Mouse (Mus musculus): ENCODE results near the gene Plxna4. TPM values are rescaled to one million over a fixed set of nuclear protein-coding genes. Genes with fewer than 3 reads are reported as not detected.

The Plxna4 gene
- polyA plus RNA-seq, 1 experiment from 2014 or later = 0.91 TPM

DNA sequence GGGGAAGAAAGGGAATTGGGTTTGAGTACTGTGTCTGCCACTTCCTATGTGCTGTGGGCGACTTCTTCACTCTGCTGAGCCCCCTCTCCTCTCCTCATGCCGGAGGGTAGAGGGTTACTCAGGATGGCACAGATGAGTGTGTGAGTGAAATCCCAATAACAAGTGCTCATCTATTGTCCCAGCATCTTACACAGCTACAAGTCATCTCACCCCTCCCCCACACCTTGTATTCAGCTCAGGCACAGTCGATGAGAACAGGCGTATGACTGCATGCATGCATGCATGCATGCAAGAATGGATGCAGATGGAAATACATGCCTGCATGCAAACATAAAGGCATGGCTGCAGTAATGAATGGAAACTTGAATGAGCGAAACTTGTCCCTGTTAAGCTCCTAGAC lies 327.7 kb downstream of the Plxna4 start:
- Histone ChIP-seq H3K9ac (ENCODE audit: low read depth, low read length) (no peak overlapping the region), H3K4me1 (replicated peaks; ENCODE audit: control insufficient read depth, insufficient read depth, low read length) (no peaks in the 10 kb centered on the region), H3K4me2 (replicated peaks; ENCODE audit: low read depth) (no peak overlapping the region), H3K4me3 (ENCODE audit: low read depth, low read length) (no peak overlapping the region), H3K27ac (ENCODE audit: low read depth, low read length) (no peak overlapping the region), H3K27me3 (replicated peaks; ENCODE audit: control insufficient read depth, insufficient read depth, low read length) (no peaks in the 10 kb centered on the region), H3K9me3 (ENCODE audit: control insufficient read depth) (no peaks in the 10 kb centered on the region), H3K36me3 (ENCODE audit: control insufficient read depth, insufficient read depth) (no peaks in the 10 kb centered on the region)
- no peak for ATAC-seq
- WGBS = 81% methylated on average over 5 of the region's 5 CpGs
- no peak for TF ChIP-seq CTCF (IDR thresholded peaks at IDR 0.05; ENCODE audit: low read depth)

DNA sequence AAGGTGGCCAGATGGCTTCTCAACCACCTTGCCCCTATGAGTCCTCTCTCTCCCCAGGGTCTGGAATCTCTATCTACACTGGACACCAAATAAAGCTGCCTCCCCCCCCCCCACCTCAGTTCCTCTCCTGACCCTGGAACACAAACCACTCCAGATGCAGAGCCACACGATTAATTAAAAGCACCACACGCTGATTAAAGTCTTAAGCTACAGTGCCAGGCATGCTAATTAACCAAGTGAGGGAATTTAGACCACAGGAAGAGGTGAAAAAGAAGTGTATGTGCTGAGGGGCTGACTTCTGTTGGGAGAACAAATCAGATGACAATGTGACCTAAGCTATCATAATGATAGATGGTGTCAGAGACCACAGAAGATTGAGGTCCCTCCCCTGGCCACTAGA lies 332.8 kb downstream of the Plxna4 start:
- no peak for TF ChIP-seq CTCF (IDR thresholded peaks at IDR 0.05; ENCODE audit: low read depth)
- ATAC-seq = no peak
- Histone ChIP-seq H3K27me3 (replicated peaks; ENCODE audit: control insufficient read depth, insufficient read depth, low read length) (no peaks in the 10 kb centered on the region), H3K4me2 (replicated peaks; ENCODE audit: low read depth) (no peak overlapping the region), H3K4me1 (replicated peaks; ENCODE audit: control insufficient read depth, insufficient read depth, low read length) (no peaks in the 10 kb centered on the region), H3K9ac (ENCODE audit: low read depth, low read length) (no peak overlapping the region), H3K36me3 (ENCODE audit: control insufficient read depth, insufficient read depth) (no peaks in the 10 kb centered on the region), H3K4me3 (ENCODE audit: low read depth, low read length) (no peak overlapping the region), H3K9me3 (ENCODE audit: control insufficient read depth) (no peaks in the 10 kb centered on the region), H3K27ac (ENCODE audit: low read depth, low read length) (no peak overlapping the region)
- WGBS = 61% methylated on average over 2 of the region's 2 CpGs

DNA sequence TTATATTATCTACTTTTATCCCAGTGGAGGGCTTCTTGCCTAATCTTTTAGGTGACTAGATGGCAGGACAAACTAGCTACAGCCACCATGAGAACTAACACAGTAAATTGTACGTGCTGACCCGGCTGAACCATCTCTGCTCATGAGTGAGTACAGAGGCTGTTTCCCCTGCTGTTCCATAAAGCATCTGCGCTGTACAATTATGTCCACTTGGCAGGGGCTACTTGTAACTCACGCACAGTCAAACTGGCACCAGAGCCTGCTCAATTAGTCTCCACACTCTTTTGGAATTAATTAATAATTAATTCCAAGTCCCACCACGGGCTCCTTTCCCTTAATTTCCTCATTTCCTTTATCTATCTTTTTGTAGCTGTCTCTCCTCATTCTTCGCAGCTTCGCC lies 335.8 kb downstream of the Plxna4 start:
- no peak overlapping the region for H3K27ac ChIP-seq (ENCODE audit: low read depth, low read length)
- no peaks in the 10 kb centered on the region for H3K4me1 ChIP-seq (replicated peaks; ENCODE audit: control insufficient read depth, insufficient read depth, low read length)
- no peak overlapping the region for H3K4me3 ChIP-seq (ENCODE audit: low read depth, low read length)
- no peaks in the 10 kb centered on the region for H3K9me3 ChIP-seq (ENCODE audit: control insufficient read depth)
- H3K27me3 ChIP-seq (replicated peaks; ENCODE audit: control insufficient read depth, insufficient read depth, low read length) = no peaks in the 10 kb centered on the region
- H3K9ac ChIP-seq (ENCODE audit: low read depth, low read length) = no peak overlapping the region
- no peaks in the 10 kb centered on the region for H3K36me3 ChIP-seq (ENCODE audit: control insufficient read depth, insufficient read depth)
- 85% methylated on average over 7 of the region's 7 CpGs for WGBS
- no peak overlapping the region for H3K4me2 ChIP-seq (replicated peaks; ENCODE audit: low read depth)
- no peak for ATAC-seq
- TF ChIP-seq CTCF (IDR thresholded peaks at IDR 0.05; ENCODE audit: low read depth) = no peak

DNA sequence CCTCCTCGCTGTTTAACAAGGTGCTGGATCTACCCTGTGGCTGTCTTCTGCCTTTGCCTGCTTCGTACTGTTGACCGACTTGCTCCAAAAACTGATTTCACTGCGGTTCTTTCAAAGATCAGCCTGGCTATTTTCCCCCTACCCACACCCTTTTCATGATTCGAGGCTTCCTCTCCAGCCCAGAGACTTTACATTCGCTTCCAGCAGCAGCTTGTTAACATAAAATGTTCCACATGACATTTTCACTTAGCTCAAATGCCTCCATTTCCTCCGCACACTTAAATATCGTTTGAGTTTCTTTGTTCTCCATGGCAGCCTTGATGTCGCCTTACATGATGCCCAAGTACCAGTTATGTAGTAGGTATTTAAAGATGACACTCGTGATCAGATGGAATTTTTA lies 336.3 kb downstream of the Plxna4 start:
- no peaks in the 10 kb centered on the region for H3K36me3 ChIP-seq (ENCODE audit: control insufficient read depth, insufficient read depth)
- no peaks in the 10 kb centered on the region for H3K4me1 ChIP-seq (replicated peaks; ENCODE audit: control insufficient read depth, insufficient read depth, low read length)
- H3K27me3 ChIP-seq (replicated peaks; ENCODE audit: control insufficient read depth, insufficient read depth, low read length) = no peaks in the 10 kb centered on the region
- ATAC-seq = no peak
- no peak overlapping the region for H3K4me3 ChIP-seq (ENCODE audit: low read depth, low read length)
- H3K9ac ChIP-seq (ENCODE audit: low read depth, low read length) = no peak overlapping the region
- TF ChIP-seq CTCF (IDR thresholded peaks at IDR 0.05; ENCODE audit: low read depth) = no peak
- 77% methylated on average over 10 of the region's 10 CpGs for WGBS
- H3K9me3 ChIP-seq (ENCODE audit: control insufficient read depth) = no peaks in the 10 kb centered on the region
- H3K4me2 ChIP-seq (replicated peaks; ENCODE audit: low read depth) = no peak overlapping the region
- H3K27ac ChIP-seq (ENCODE audit: low read depth, low read length) = no peak overlapping the region

DNA sequence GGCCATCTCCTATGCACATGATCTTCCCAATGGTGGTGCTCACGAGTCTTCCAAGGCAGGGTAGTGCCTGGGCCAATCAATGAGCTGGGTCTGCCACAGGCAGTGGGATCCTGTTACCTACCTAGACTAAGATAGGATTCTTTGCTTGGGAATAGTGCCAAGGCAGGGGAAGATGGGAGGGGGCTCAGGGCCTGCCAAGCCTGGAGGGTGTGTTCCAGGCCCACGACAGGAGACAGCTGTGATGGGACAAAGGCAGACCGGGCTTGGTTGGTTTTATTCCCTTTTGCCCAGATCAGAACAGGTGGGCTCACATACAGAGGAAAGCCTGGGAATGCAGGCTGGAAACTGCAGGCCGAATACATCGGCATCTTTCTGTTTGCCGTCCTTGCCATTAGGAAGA lies 342.0 kb downstream of the Plxna4 start:
- Histone ChIP-seq H3K4me2 (replicated peaks; ENCODE audit: low read depth) (no peak overlapping the region), H3K4me1 (replicated peaks; ENCODE audit: control insufficient read depth, insufficient read depth, low read length) (no peaks in the 10 kb centered on the region), H3K4me3 (ENCODE audit: low read depth, low read length) (no peak overlapping the region), H3K36me3 (ENCODE audit: control insufficient read depth, insufficient read depth) (no peaks in the 10 kb centered on the region), H3K9me3 (ENCODE audit: control insufficient read depth) (no peaks in the 10 kb centered on the region), H3K9ac (ENCODE audit: low read depth, low read length) (no peak overlapping the region), H3K27me3 (replicated peaks; ENCODE audit: control insufficient read depth, insufficient read depth, low read length) (no peaks in the 10 kb centered on the region), H3K27ac (ENCODE audit: low read depth, low read length) (no peak overlapping the region)
- ATAC-seq = no peak
- no peak for TF ChIP-seq CTCF (IDR thresholded peaks at IDR 0.05; ENCODE audit: low read depth)
- 66% methylated on average over 6 of the region's 6 CpGs for WGBS

- Histone ChIP-seq H3K27ac (ENCODE audit: low read depth, low read length) (no peak overlapping the region), H3K4me1 (replicated peaks; ENCODE audit: control insufficient read depth, insufficient read depth, low read length) (no peaks in the 10 kb centered on the region), H3K4me2 (replicated peaks; ENCODE audit: low read depth) (no peak overlapping the region), H3K9ac (ENCODE audit: low read depth, low read length) (no peak overlapping the region), H3K4me3 (ENCODE audit: low read depth, low read length) (no peak overlapping the region), H3K36me3 (ENCODE audit: control insufficient read depth, insufficient read depth) (no peaks in the 10 kb centered on the region), H3K9me3 (ENCODE audit: control insufficient read depth) (no peaks in the 10 kb centered on the region), H3K27me3 (replicated peaks; ENCODE audit: control insufficient read depth, insufficient read depth, low read length) (no peaks in the 10 kb centered on the region)
- TF ChIP-seq CTCF (IDR thresholded peaks at IDR 0.05; ENCODE audit: low read depth) = no peak
- WGBS = 68% methylated on average over 2 of the region's 2 CpGs
- no peak for ATAC-seq
Measured at GRCm38 (mm10) chr6:32243040-32243439, 345.0 kb downstream of the Plxna4 start.

DNA sequence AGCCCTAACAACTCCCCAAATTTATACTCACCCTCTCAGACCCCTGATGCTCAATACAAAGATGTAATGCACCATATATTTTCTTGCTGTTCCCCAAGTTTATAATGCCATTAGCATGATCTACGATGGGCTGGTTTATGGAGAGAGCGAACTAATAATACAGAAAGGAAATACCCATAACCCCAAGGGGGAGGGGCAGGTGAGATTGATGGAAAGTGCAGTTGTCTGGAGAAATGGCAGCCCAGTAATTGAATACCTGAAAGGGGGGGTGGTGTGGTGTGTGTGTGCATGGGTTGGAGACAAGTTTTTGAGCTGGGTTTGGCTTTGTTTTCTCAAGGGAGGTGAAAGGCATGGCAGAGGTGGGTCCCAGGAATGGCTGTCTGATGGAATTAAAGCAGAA lies 356.6 kb downstream of the Plxna4 start:
- no peak overlapping the region for H3K9ac ChIP-seq (ENCODE audit: low read depth, low read length)
- no peak for ATAC-seq
- TF ChIP-seq CTCF (IDR thresholded peaks at IDR 0.05; ENCODE audit: low read depth) = no peak
- H3K4me3 ChIP-seq (ENCODE audit: low read depth, low read length) = no peak overlapping the region
- H3K27ac ChIP-seq (ENCODE audit: low read depth, low read length) = no peak overlapping the region
- no peaks in the 10 kb centered on the region for H3K27me3 ChIP-seq (replicated peaks; ENCODE audit: control insufficient read depth, insufficient read depth, low read length)
- no peaks in the 10 kb centered on the region for H3K9me3 ChIP-seq (ENCODE audit: control insufficient read depth)
- no peaks in the 10 kb centered on the region for H3K36me3 ChIP-seq (ENCODE audit: control insufficient read depth, insufficient read depth)
- no peak overlapping the region for H3K4me2 ChIP-seq (replicated peaks; ENCODE audit: low read depth)
- 74% methylated on average over 2 of the region's 2 CpGs for WGBS
- no peaks in the 10 kb centered on the region for H3K4me1 ChIP-seq (replicated peaks; ENCODE audit: control insufficient read depth, insufficient read depth, low read length)
